Mouse (Mus musculus) erythroblast, embryonic 14.5 days (primary cell): ENCODE data around the gene Cideb. TPM values are rescaled to one million over a fixed set of nuclear protein-coding genes. Genes with fewer than 3 reads are reported as not detected.
"Not testable (repeated sequence)": the region's sequence is repeated elsewhere in the genome, so short reads cannot be mapped to it uniquely, and the experiment has no call there.

Source experiments
- H3K27me3 ChIP-seq: 2 replicates; pipeline ENCODE4 v1.6.1; 2012; ENCODE audit warnings: inconsistent platforms; ENCODE audit not compliant: control insufficient read depth
- H3K36me3 ChIP-seq: 2 replicates; pipeline ENCODE4 v1.6.1; 2012; ENCODE audit warnings: mild to moderate bottlenecking, inconsistent platforms; ENCODE audit not compliant: control insufficient read depth
- H3K4me1 ChIP-seq: 2 replicates; pipeline ENCODE4 v1.6.1; 2012; ENCODE audit warnings: inconsistent platforms; ENCODE audit not compliant: control insufficient read depth
- H3K4me3 ChIP-seq: replicated peaks from 2 replicates; pipeline ENCODE3; 2012; ENCODE audit warnings: moderate library complexity, mild to moderate bottlenecking, inconsistent platforms
- H3K9me3 ChIP-seq: 2 replicates; pipeline ENCODE4 v1.6.1; 2012; ENCODE audit warnings: low read length, inconsistent platforms, mixed read lengths; ENCODE audit not compliant: control insufficient read depth
- GATA1 ChIP-seq: IDR thresholded peaks from 2 replicates; pipeline ENCODE4 v1.6.1; 2012; ENCODE audit warnings: low read length, inconsistent platforms, mixed read lengths
- TAL1 ChIP-seq: IDR thresholded peaks from 3 replicates; pipeline ENCODE4 v1.6.1; 2012; ENCODE audit warnings: low read length, inconsistent platforms, mixed read lengths
- polyA plus RNA-seq: library from polyadenylated mRNA; stranded (reverse); fragments of >175 nt; gene quantifications from 2 replicates; pipeline ENCODE4 v1.2.3, GENCODE M21; 2012

Gene Cideb
- polyA plus RNA-seq, 1 experiment, result 0.08 TPM

- Histone ChIP-seq H3K4me3 (no peak overlapping the region), H3K4me1 (peaks cover 50% of the 10 kb centered on the region), H3K9me3 (no peaks in the 10 kb centered on the region), H3K27me3 (peaks cover 56% of the 10 kb centered on the region), H3K36me3 (no peaks in the 10 kb centered on the region)
- TF ChIP-seq TAL1, result no peak
- no peak for TF ChIP-seq GATA1
Observed at GRCm38 (mm10) chr14:55769087-55769703, 10.9 kb upstream of the Cideb start.

GRCm38 (mm10) chr14:55768555-55768954 is 10.3 kb upstream of the Cideb start:
- Histone ChIP-seq H3K4me1 (peaks cover 50% of the 10 kb centered on the region), H3K36me3 (no peaks in the 10 kb centered on the region), H3K27me3 (peaks cover 60% of the 10 kb centered on the region), H3K4me3 (no peak overlapping the region), H3K9me3 (no peaks in the 10 kb centered on the region)
- TF ChIP-seq GATA1, result no peak
- no peak for TF ChIP-seq TAL1

DNA sequence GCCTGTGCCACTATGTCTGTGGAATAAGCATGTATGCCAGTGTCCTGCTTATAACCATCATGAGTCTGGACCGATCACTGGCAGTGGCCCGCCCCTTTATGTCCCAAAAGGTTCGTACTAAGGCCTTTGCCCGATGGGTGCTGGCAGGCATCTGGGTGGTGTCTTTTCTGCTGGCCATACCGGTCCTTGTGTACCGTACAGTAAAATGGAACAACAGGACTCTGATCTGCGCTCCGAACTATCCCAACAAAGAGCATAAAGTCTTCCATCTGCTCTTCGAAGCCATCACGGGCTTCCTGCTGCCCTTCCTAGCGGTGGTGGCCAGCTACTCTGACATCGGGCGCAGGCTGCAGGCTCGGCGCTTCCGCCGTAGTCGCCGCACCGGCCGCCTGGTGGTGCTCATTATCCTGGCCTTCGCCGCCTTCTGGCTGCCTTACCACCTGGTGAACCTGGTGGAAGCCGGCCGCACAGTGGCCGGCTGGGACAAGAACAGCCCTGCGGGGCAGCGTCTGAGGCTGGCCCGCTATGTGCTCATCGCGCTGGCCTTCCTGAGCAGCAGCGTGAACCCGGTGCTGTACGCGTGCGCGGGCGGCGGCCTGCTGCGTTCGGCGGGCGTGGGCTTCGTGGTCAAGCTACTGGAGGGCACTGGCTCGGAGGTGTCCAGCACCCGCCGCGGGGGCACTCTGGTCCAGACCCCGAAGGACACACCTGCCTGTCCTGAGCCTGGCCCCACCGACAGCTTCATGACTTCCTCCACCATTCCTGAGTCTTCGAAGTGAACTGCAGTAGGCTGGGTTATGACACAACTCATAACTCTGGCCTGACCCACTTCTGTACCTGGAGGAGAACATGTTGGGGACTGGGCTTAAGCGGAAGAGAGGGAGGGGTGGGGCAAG is 9.5 kb upstream of the Cideb start:
- H3K9me3 ChIP-seq, result no peaks in the 10 kb centered on the region
- peak overlapping the region; percentile 53 for H3K4me3 ChIP-seq
- no peaks in the 10 kb centered on the region for H3K36me3 ChIP-seq
- H3K4me1 ChIP-seq, result peaks cover 50% of the 10 kb centered on the region
- TF ChIP-seq GATA1 (no peak), TAL1 (no peak)
- H3K27me3 ChIP-seq, result peaks cover 63% of the 10 kb centered on the region

GRCm38 (mm10) chr14:55765696-55766095 is 7.4 kb upstream of the Cideb start, which contains the start of gene Ltb4r1:
TSS of gene Ltb4r1 (plus strand) at chr14:55765962.
- no peak for TF ChIP-seq TAL1
- no peak for TF ChIP-seq GATA1
- Histone ChIP-seq H3K9me3 (no peaks in the 10 kb centered on the region; the same call in 1 of the 2 replicates), H3K36me3 (no peaks in the 10 kb centered on the region), H3K4me3 (no peak within 1 kb of the TSS), H3K27me3 (peaks cover 74% of the 10 kb centered on the region), H3K4me1 (peaks cover 56% of the 10 kb centered on the region)

- H3K4me3 ChIP-seq, result no peak overlapping the region
- H3K36me3 ChIP-seq, result no peaks in the 10 kb centered on the region
- H3K27me3 ChIP-seq, result peaks cover 77% of the 10 kb centered on the region
- peaks cover 40% of the 10 kb centered on the region for H3K4me1 ChIP-seq
- TF ChIP-seq GATA1, result no peak
- TF ChIP-seq TAL1, result no peak
- no peaks in the 10 kb centered on the region; the same call in 1 of the 2 replicates for H3K9me3 ChIP-seq
Observed at GRCm38 (mm10) chr14:55763166-55763565, 4.9 kb upstream of the Cideb start.

- H3K36me3 ChIP-seq, result no peaks in the 10 kb centered on the region
- H3K9me3 ChIP-seq, result no peaks in the 10 kb centered on the region; the same call in 1 of the 2 replicates
- H3K4me1 ChIP-seq, result peaks cover 34% of the 10 kb centered on the region
- H3K27me3 ChIP-seq, result peaks cover 67% of the 10 kb centered on the region
- TF ChIP-seq GATA1 (no peak), TAL1 (no peak)
- peak overlapping the region; percentile 54 for H3K4me3 ChIP-seq
Observed at GRCm38 (mm10) chr14:55762001-55762821, 4.0 kb upstream of the Cideb start.

DNA sequence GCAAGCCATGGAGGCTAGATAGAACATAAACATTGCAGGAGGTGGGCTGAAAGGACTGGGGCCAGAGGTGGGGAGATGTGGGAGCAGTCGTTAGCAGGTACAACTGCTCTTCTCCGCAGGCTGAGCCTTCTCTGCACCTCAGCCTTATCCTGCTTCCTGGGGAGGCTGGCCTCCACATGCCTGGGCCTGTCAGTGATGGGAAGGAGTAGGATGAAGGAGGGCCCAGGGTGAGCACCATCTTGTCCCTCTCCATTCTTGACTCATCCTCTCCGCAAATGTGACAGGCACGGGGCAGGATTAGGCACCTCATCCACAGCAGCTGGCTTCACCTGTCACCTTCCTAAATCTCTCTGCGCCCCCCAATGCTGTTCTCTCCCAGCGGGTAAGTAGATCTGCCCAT is 2.9 kb upstream of the Cideb start, which contains the start of gene Ltb4r2:
TSS of gene Ltb4r2 (plus strand) at position 266 of the 400 bp plus-strand sequence.
- Histone ChIP-seq H3K9me3 (no peaks in the 10 kb centered on the region; the same call in 1 of the 2 replicates), H3K4me1 (peaks cover 29% of the 10 kb centered on the region), H3K27me3 (peaks cover 59% of the 10 kb centered on the region), H3K4me3 (peak within 1 kb of the TSS; percentile 54), H3K36me3 (peaks cover 5% of the 10 kb centered on the region)
- TF ChIP-seq GATA1, result no peak
- no peak for TF ChIP-seq TAL1

DNA sequence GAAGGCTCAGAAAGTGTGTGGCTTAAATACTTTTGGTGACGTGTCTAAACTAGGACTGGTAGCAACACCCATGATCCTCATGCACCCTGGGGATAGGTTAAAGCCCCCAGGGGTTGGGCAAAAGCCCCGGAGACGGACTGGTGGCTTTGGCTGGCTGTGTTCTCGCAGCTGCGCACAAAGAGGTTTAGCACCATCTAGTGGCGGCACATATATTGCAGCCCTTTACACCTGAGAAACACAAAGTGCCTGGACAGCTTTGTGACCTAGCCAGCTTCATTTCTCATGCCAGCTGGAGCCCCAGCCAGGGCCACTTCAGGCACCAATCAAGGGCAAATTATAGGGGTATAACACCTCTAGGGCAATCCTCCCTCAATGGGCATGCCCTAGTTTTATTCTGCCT is 1.9 kb upstream of the Cideb start:
- H3K27me3 ChIP-seq, result peaks cover 50% of the 10 kb centered on the region
- H3K4me3 ChIP-seq, H3K9me3 ChIP-seq: not testable (repeated sequence)
- H3K4me1 ChIP-seq, result peaks cover 25% of the 10 kb centered on the region
- peaks cover 15% of the 10 kb centered on the region for H3K36me3 ChIP-seq
